Mouse (Mus musculus) kidney, postnatal 10 days (tissue): ENCODE measurements around the gene Setd6.

Source experiments
- DNase-seq: peaks from one replicate; pipeline ENCODE4 v3.0.0; 2021; ENCODE audit warnings: mixed read lengths

Gene Setd6

GRCm38 (mm10) chr8:95715676-95716531 lies at the start of gene Setd6:
Setd6 (plus strand) TSS chr8:95715881.
- peak; percentile 92 for DNase-seq

GRCm38 (mm10) chr8:95668163-95668958 lies 47.3 kb upstream of the Setd6 start:
- no peak for DNase-seq

GRCm38 (mm10) chr8:95669967-95670366 lies 45.7 kb upstream of the Setd6 start:
- DNase-seq: no peak

GRCm38 (mm10) chr8:95671861-95672260 lies 43.8 kb upstream of the Setd6 start:
- DNase-seq: no peak

GRCm38 (mm10) chr8:95672811-95673210 lies 42.9 kb upstream of the Setd6 start:
- no peak for DNase-seq

- no peak for DNase-seq
Measured at GRCm38 (mm10) chr8:95676631-95677030, 39.0 kb upstream of the Setd6 start, which contains the start of gene Ndrg4. Ndrg4 (plus strand) TSS chr8:95676980.

GRCm38 (mm10) chr8:95677591-95678023 lies 38.1 kb upstream of the Setd6 start:
- peak; percentile 26 for DNase-seq

- DNase-seq: peak; percentile 34
Measured at GRCm38 (mm10) chr8:95678024-95678611, 37.6 kb upstream of the Setd6 start.

- no peak for DNase-seq
Measured at GRCm38 (mm10) chr8:95688073-95688672, 27.5 kb upstream of the Setd6 start.

GRCm38 (mm10) chr8:95690929-95691541 lies 24.6 kb upstream of the Setd6 start:
- DNase-seq: no peak

GRCm38 (mm10) chr8:95694631-95695030 lies 21.1 kb upstream of the Setd6 start:
- DNase-seq: no peak

GRCm38 (mm10) chr8:95696661-95697060 lies 19.0 kb upstream of the Setd6 start:
- no peak for DNase-seq

GRCm38 (mm10) chr8:95697128-95697527 lies 18.6 kb upstream of the Setd6 start:
- peak; percentile 91 for DNase-seq

- DNase-seq: no peak
Measured at GRCm38 (mm10) chr8:95698179-95698578, 17.5 kb upstream of the Setd6 start.

GRCm38 (mm10) chr8:95700282-95700681 lies 15.4 kb upstream of the Setd6 start:
- DNase-seq: no peak

- no peak for DNase-seq
Measured at GRCm38 (mm10) chr8:95701809-95702208, 13.9 kb upstream of the Setd6 start.

GRCm38 (mm10) chr8:95702480-95703446 lies 12.9 kb upstream of the Setd6 start:
- peak; percentile 89 for DNase-seq

GRCm38 (mm10) chr8:95703461-95704260 lies 12.0 kb upstream of the Setd6 start:
- DNase-seq: peak; percentile 61

GRCm38 (mm10) chr8:95704538-95704937 lies 11.1 kb upstream of the Setd6 start:
- DNase-seq: no peak

- DNase-seq: no peak
Measured at GRCm38 (mm10) chr8:95709579-95709978, 6.1 kb upstream of the Setd6 start.
